Mouse (Mus musculus): Measurements from ENCODE around the gene Gsto2.
A peak's percentile ranks its signal among the peaks of the same experiment; 100 is the strongest.

The Gsto2 gene

GRCm38 (mm10) chr19:47919966-47920375 is 54.6 kb downstream of the Gsto2 start:
- DNase-seq: peak; percentile 56

GRCm38 (mm10) chr19:47925819-47926218 is 60.5 kb downstream of the Gsto2 start:
- DNase-seq: peak; percentile 71

DNA sequence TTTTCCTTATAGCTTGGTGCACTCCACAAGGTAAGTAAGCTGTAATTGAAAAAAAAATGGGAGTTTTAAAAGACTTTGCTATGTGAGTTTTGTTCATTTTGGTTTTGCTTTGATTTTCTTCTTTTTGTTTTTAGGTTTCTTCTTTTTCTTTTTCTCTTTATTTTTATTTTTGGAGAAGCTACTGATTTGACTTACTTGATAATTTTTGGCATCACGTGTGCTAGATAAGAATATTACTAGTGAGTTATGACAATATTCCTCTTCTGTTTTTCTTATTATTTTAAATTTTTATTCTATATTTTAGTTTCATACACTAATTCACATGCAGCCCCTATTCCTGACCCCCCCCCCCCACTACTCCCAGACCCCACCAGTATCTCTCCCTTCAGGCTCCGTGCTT is 61.7 kb downstream of the Gsto2 start:
- DNase-seq: no peak

DNA sequence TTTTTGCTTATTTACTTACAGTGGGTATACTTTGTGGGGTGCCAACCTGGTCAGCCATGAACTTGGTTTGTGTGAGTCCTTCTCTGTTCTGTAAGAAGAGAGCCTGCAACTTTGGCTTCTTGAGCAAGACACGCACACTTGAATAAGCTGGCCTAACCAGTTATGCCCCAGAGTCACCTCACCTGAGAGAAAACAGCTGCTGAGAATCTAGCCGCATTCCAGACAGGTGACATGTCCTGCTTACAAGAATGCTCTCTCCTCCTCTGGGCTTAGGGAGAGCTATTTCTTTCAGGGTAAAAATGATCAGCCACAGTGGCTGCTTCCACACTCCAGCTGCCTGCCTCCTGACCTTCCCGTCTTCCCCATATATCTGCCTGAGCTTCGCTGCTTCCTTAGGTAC is 63.7 kb downstream of the Gsto2 start:
- DNase-seq: no peak

- DNase-seq: peak; percentile 60
These were observed 66.8 kb downstream of the Gsto2 start for GRCm38 (mm10) chr19:47931982-47932638.

- DNase-seq: no peak
These were observed 68.8 kb downstream of the Gsto2 start for GRCm38 (mm10) chr19:47934146-47934545.

GRCm38 (mm10) chr19:47934636-47935238 is 69.4 kb downstream of the Gsto2 start:
- DNase-seq: no peak

GRCm38 (mm10) chr19:47935530-47935929 is 70.2 kb downstream of the Gsto2 start:
- DNase-seq: no peak
